Mouse (Mus musculus) liver, postnatal 0 days (tissue): ENCODE results near the gene Mcu. TPM values are rescaled to one million over a fixed set of nuclear protein-coding genes. Genes with fewer than 3 reads are reported as not detected.

Experiments
- ATAC-seq: fragments of 200-750 bp; cut with Nextera tagmentation; 2 replicates; pipeline ENCODE4 v1.8.0; 2017; ENCODE audit warnings: mild to moderate bottlenecking, moderate library complexity
- DNase-seq: peaks from one replicate; pipeline ENCODE4 v3.0.0-alpha.2; 2016
- H3K27ac ChIP-seq: fragments of 300-500 bp; sonication (generic); 2 replicates; pipeline ENCODE4 v1.5.1; 2014; ENCODE audit warnings: antibody characterized with exemption, moderate library complexity, mild to moderate bottlenecking, low read depth
- H3K27me3 ChIP-seq: fragments of 300-500 bp; sonication (generic); 2 replicates; pipeline ENCODE4 v1.6.1; 2014; ENCODE audit warnings: low read length, control low read depth, mixed read lengths; ENCODE audit not compliant: insufficient read depth
- H3K36me3 ChIP-seq: fragments of 300-500 bp; sonication (generic); replicated peaks from 2 replicates; pipeline ENCODE4 v1.6.1; 2014; ENCODE audit warnings: mild to moderate bottlenecking, control low read depth, low read length, moderate library complexity, mixed read lengths; ENCODE audit not compliant: insufficient read depth
- H3K4me1 ChIP-seq: fragments of 300-500 bp; sonication (generic); 2 replicates; pipeline ENCODE4 v1.6.1; 2014; ENCODE audit warnings: antibody characterized with exemption, mild to moderate bottlenecking, control low read depth; ENCODE audit not compliant: insufficient read depth
- H3K4me2 ChIP-seq: fragments of 300-500 bp; sonication (generic); 2 replicates; pipeline ENCODE4 v1.6.1; 2014; ENCODE audit warnings: low read depth, mild to moderate bottlenecking, low read length, moderate library complexity, mixed read lengths
- H3K4me3 ChIP-seq: fragments of 300-500 bp; sonication (generic); 2 replicates; pipeline ENCODE4 v1.5.1; 2014; ENCODE audit warnings: low read depth, low read length
- H3K9ac ChIP-seq: fragments of 300-500 bp; sonication (generic); replicated peaks from 2 replicates; pipeline ENCODE4 v1.6.1; 2014; ENCODE audit warnings: mild to moderate bottlenecking, moderate library complexity
- H3K9me3 ChIP-seq: fragments of 300-500 bp; sonication (generic); 2 replicates; pipeline ENCODE4 v1.6.1; 2016; ENCODE audit warnings: mild to moderate bottlenecking, control low read depth, low read length, mixed read lengths
- CTCF ChIP-seq: sonication (generic); IDR thresholded peaks from 2 replicates; pipeline ENCODE4 v1.5.1; 2016; ENCODE audit warnings: antibody characterized with exemption, low read depth
- EP300 ChIP-seq: IDR thresholded peaks from 2 replicates; pipeline ENCODE4 v1.6.1; 2016; ENCODE audit warnings: antibody characterized with exemption, low read depth, mild to moderate bottlenecking
- WGBS: fragments of 180-500 bp; shearing (Covaris S2); extraction: QIAGEN DNeasy Blood & Tissue Kit; methylation state at CpG from one replicate; pipeline ENCODE4 v1.1.7; 2014; ENCODE audit not compliant: insufficient replicate concordance; 5-methylcytosine and 5-hydroxymethylcytosine counted together
- polyA plus RNA-seq: library from polyadenylated mRNA; unstranded; fragments of >200 nt; fragmentation: Nextera tagmentation; extraction: Ambion mirVana; gene quantifications from 2 replicates; pipeline ENCODE4 v1.2.1, GENCODE M21; 2015

Mcu gene
- polyA plus RNA-seq, 1 experiment from 2014 or later = 13.5 TPM

DNA sequence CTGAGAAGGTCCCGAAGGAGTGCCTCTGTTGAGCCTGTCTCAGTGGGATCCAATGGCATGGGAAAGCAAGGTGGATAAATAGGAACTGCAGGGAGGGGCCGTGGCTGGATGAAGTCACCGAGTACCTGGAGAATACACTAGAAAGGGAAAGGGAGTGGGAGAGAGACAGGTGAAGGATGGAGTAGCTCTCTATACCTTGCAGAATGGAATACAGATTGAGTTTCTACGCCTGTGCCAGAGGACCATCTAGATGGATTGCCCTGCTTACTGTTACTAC lies 13.0 kb upstream of the Mcu start:
- Histone ChIP-seq H3K4me1 (no peaks in the 10 kb centered on the region), H3K36me3 (no peaks in the 10 kb centered on the region), H3K4me3 (no peak overlapping the region), H3K4me2 (no peak overlapping the region; the same call in 1 of the 2 replicates), H3K27me3 (no peaks in the 10 kb centered on the region), H3K9ac (no peak overlapping the region), H3K9me3 (no peaks in the 10 kb centered on the region), H3K27ac (no peak overlapping the region)
- no peak for TF ChIP-seq CTCF
- no peak for TF ChIP-seq EP300
- ATAC-seq (no peak), DNase-seq (no peak)
- WGBS = 74% methylated on average over 4 of the region's 4 CpGs

DNA sequence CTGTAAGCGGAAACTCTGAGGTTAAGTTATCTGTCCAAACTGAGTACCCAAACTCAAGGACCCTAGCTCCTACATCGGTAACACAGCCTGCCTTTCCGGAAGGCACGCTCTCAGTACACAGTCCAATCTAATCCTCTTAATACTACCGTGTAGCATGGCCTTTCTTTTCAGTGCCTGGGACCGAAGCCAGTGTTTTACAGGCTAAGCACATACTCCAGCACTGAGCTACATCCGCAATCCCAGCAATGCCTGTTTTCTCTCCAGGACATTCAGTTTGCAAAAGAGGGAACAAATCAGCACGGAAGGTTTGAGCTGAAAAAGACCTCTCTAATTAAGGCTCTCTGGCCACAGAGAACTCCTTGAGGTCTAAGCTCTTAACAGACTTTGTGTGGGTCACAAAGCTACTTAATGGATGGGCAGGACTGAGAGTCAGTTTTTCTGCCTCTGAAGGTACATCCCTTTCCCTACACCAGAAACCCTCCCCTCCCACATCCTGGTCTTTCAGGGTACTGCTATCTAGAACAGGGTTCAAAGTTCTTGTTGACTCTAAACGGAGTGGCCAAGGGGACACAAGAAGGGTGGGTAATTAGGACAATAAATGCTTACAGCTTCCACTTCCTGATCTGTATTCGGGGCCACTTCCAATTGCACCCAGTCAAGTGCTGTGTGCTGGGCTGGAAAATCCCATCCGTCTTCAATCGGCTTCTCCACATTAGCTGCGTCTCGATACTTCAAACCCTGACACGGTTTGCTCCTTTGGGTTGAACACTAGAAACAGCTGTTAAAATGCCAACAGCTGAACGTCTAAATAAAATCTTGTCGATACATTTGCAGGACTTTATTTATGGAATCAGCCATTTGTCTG lies 12.4 kb upstream of the Mcu start:
- no peak for DNase-seq
- no peak; the same call in 1 of the 2 replicates for ATAC-seq
- H3K9me3 ChIP-seq = no peaks in the 10 kb centered on the region
- TF ChIP-seq EP300 = no peak
- TF ChIP-seq CTCF = no peak
- no peak overlapping the region for H3K4me3 ChIP-seq
- H3K4me1 ChIP-seq = no peaks in the 10 kb centered on the region
- WGBS = 65% methylated on average over 17 of the region's 17 CpGs
- no peaks in the 10 kb centered on the region for H3K27me3 ChIP-seq
- no peak overlapping the region; the same call in 1 of the 2 replicates for H3K4me2 ChIP-seq
- H3K27ac ChIP-seq = no peak overlapping the region
- H3K36me3 ChIP-seq = no peaks in the 10 kb centered on the region
- H3K9ac ChIP-seq = no peak overlapping the region

DNA sequence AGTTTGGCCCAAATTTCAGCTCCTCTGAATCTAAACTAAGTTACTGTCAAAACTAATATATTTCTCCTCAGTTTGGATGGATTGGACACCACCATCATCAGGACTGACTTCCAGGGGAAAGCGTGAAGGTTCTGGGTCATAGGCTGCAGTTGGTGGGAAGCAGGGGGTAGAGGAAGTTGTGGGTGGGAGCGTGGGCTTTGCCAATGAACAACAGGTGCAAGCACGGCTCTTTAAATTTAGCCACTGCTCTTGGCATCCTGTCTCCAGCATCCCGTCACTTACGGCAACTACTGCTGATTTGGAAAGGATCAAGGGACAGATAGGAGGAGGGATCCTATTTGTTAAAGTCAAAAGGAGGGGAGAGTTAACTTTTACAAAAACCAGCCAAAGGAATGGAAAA lies 7.0 kb upstream of the Mcu start:
- Histone ChIP-seq H3K27me3 (no peaks in the 10 kb centered on the region), H3K9ac (no peak overlapping the region), H3K4me3 (no peak overlapping the region), H3K36me3 (no peaks in the 10 kb centered on the region), H3K4me2 (no peak overlapping the region), H3K27ac (no peak overlapping the region), H3K4me1 (no peaks in the 10 kb centered on the region), H3K9me3 (no peaks in the 10 kb centered on the region)
- WGBS = 53% methylated on average over 5 of the region's 5 CpGs
- no peak for DNase-seq
- TF ChIP-seq EP300 (no peak), CTCF (no peak)
- no peak for ATAC-seq

- Histone ChIP-seq H3K4me3 (no peak overlapping the region), H3K4me2 (no peak overlapping the region), H3K4me1 (peaks cover 5% of the 10 kb centered on the region), H3K9me3 (no peaks in the 10 kb centered on the region), H3K36me3 (no peaks in the 10 kb centered on the region), H3K9ac (no peak overlapping the region), H3K27ac (no peak overlapping the region), H3K27me3 (no peaks in the 10 kb centered on the region)
- ATAC-seq = no peak
- DNase-seq = no peak
- WGBS = 29% methylated on average over 10 of the region's 10 CpGs
- TF ChIP-seq EP300 (no peak), CTCF (no peak)
These were observed 4.9 kb upstream of the Mcu start for GRCm38 (mm10) chr10:59621355-59621754.

DNA sequence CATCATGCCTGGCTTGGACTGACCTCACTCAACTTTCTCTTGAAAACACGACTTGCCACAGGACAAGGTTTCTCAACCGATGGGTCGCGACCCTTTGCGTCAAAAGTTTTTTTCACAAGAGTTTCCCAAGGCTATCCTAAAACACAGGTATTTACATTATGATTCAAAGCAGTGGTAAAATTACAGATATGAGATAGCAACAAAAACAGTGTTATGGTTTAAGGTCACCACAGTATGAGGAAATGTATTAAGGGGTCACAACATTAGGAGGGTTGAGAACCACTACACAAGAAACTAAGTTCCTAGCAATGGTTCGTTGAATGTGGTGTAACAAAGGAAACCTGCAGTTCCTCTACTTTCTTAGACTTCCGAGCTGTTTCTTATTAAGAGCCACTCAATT lies 1.3 kb upstream of the Mcu start:
- H3K9ac ChIP-seq = no peak overlapping the region
- H3K4me2 ChIP-seq = no peak overlapping the region
- 73% methylated on average over 7 of the region's 7 CpGs for WGBS
- H3K4me1 ChIP-seq = peaks cover 18% of the 10 kb centered on the region
- H3K4me3 ChIP-seq = no peak overlapping the region
- no peak overlapping the region for H3K27ac ChIP-seq
- DNase-seq (no peak), ATAC-seq (no peak)
- H3K27me3 ChIP-seq = no peaks in the 10 kb centered on the region
- no peaks in the 10 kb centered on the region for H3K9me3 ChIP-seq
- TF ChIP-seq EP300 (no peak), CTCF (no peak)
- H3K36me3 ChIP-seq = no peaks in the 10 kb centered on the region

DNA sequence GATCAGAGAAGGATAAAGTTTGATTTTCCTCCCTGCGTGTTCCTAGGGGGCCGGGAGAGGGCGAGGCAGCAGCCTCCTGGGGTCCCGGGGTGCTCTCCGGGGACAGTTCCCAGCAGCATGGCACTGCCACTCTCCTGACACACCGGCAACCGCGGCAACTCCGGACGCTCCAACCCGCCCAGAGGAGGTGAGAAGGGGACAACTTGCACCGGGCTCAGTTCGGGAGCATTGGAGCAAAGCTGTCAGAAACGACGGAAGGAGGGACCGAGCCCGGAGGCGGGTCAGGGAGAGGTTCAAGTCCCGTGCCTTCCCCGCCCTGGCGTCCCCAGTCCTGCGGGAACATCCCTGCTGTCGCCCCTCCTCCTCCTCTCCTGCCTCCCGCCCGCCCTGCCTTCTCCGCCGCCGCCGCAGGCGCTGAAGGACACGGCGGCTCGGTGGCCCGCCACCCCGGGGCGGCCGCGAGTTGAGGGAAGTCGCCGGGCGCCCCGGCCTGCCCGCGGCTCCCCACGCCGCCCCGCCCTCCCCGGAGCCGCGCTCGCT lies 441 bp downstream of the Mcu start, which contains the start of gene Gm10322:
TSS of gene Gm10322 (plus strand) at position 83 of the 540 bp plus-strand sequence.
- H3K4me2 ChIP-seq = peak within 1 kb of the TSS; percentile 93
- TF ChIP-seq CTCF (peak; percentile 21), EP300 (no peak)
- H3K36me3 ChIP-seq = no peaks in the 10 kb centered on the region
- peaks cover 18% of the 10 kb centered on the region for H3K4me1 ChIP-seq
- H3K27ac ChIP-seq = peak within 1 kb of the TSS; percentile 90
- H3K9me3 ChIP-seq = no peaks in the 10 kb centered on the region
- peak within 1 kb of the TSS; percentile 84 for H3K9ac ChIP-seq
- DNase-seq (peak; percentile 80), ATAC-seq (peak; percentile 78)
- H3K4me3 ChIP-seq = peak within 1 kb of the TSS; percentile 77
- H3K27me3 ChIP-seq = no peaks in the 10 kb centered on the region
- 1% methylated on average over 22 of the region's 51 CpGs for WGBS
